Mouse (Mus musculus) limb, embryonic 10.5 days (tissue): ENCODE results near the gene Kcnq2. TPM values are rescaled to one million over a fixed set of nuclear protein-coding genes. Genes with fewer than 3 reads are reported as not detected.
A peak's percentile ranks its signal among the peaks of the same experiment; 100 is the strongest.

Experiments
- DNase-seq: peaks from one replicate; pipeline ENCODE4 v3.0.0-alpha.2; 2017; ENCODE audit warnings: low spot score
- H3K27ac ChIP-seq: fragments of 300-500 bp; sonication (generic); 2 replicates; pipeline ENCODE4 v1.5.1; 2016; ENCODE audit warnings: mild to moderate bottlenecking
- H3K27me3 ChIP-seq: fragments of 300-500 bp; sonication (generic); 2 replicates; pipeline ENCODE4 v1.6.1; 2016; ENCODE audit warnings: low read depth, mild to moderate bottlenecking; ENCODE audit not compliant: poor library complexity, severe bottlenecking
- H3K36me3 ChIP-seq: fragments of 300-500 bp; sonication (generic); 2 replicates; pipeline ENCODE4 v1.6.1; 2016; ENCODE audit warnings: mild to moderate bottlenecking, moderate library complexity
- H3K4me1 ChIP-seq: fragments of 300-500 bp; sonication (generic); 2 replicates; pipeline ENCODE4 v1.6.1; 2016
- H3K4me3 ChIP-seq: fragments of 300-500 bp; sonication (generic); 2 replicates; pipeline ENCODE4 v1.5.1; 2016; ENCODE audit warnings: mild to moderate bottlenecking, moderate library complexity
- H3K9me3 ChIP-seq: fragments of 300-500 bp; sonication (generic); replicated peaks from 2 replicates; pipeline ENCODE4 v1.6.1; 2016; ENCODE audit warnings: mild to moderate bottlenecking
- WGBS: fragments of 180-500 bp; shearing (Covaris S2); methylation state at CpG from one replicate; pipeline ENCODE4 v1.1.7; 2016; 5-methylcytosine and 5-hydroxymethylcytosine counted together
- polyA plus RNA-seq: library from polyadenylated mRNA; unstranded; fragments of >200 nt; fragmentation: Nextera tagmentation; extraction: Ambion mirVana; gene quantifications from 2 replicates; pipeline ENCODE4 v1.2.1, GENCODE M21; 2016

The Kcnq2 gene
- polyA plus RNA-seq, 1 experiment from 2014 or later, result 0.20 TPM

DNA sequence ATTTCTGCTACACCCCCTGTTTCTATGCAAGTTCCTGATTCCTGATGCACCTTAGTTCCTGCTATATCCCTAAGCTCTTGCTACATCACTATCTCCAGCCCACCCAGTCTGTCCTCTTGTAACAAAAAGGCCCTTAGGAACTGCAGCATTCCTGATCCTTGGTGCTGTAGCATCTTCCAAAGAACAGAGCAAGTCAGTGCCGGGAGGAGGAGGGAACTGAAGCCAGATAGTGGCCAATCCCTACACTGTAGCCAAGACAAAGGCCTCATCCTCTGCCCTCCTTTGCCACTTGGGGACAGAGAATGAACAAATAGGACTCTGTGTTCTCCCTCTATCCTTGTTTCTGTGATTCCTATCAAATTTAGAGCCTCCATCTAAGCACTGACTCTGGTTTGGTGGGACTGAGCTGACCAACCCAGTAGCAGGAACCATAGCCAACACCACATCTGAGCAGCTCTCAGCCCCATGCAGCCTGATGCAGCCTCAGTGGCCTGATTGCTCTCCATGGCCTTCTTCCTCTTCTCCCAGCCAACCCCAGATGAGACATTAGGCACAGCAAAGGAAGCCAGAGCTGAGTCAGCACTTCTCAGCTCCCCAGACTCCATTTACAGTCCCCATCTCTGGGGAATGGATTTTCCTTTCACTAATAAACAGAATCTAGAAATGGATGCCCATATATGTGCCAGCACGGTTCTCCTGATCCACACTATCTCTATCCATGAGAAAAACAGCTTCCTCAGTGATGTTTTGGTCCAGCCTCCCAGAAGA is 8.6 kb upstream of the Kcnq2 start:
- no peak overlapping the region for H3K27ac ChIP-seq
- H3K9me3 ChIP-seq, result no peaks in the 10 kb centered on the region
- no peaks in the 10 kb centered on the region for H3K36me3 ChIP-seq
- DNase-seq, result no peak
- peaks cover 16% of the 10 kb centered on the region for H3K4me1 ChIP-seq
- H3K4me3 ChIP-seq, result no peak overlapping the region
- H3K27me3 ChIP-seq, result peaks cover 68% of the 10 kb centered on the region
- 65% methylated on average over 2 of the region's 2 CpGs for WGBS

- no peak overlapping the region for H3K27ac ChIP-seq
- 67% methylated on average over 8 of the region's 8 CpGs for WGBS
- H3K36me3 ChIP-seq, result no peaks in the 10 kb centered on the region
- no peak for DNase-seq
- H3K9me3 ChIP-seq, result no peaks in the 10 kb centered on the region
- H3K27me3 ChIP-seq, result peaks cover 59% of the 10 kb centered on the region
- no peak overlapping the region for H3K4me3 ChIP-seq
- peaks cover 8% of the 10 kb centered on the region for H3K4me1 ChIP-seq
These were observed 7.6 kb upstream of the Kcnq2 start for GRCm38 (mm10) chr2:181142703-181143135.

DNA sequence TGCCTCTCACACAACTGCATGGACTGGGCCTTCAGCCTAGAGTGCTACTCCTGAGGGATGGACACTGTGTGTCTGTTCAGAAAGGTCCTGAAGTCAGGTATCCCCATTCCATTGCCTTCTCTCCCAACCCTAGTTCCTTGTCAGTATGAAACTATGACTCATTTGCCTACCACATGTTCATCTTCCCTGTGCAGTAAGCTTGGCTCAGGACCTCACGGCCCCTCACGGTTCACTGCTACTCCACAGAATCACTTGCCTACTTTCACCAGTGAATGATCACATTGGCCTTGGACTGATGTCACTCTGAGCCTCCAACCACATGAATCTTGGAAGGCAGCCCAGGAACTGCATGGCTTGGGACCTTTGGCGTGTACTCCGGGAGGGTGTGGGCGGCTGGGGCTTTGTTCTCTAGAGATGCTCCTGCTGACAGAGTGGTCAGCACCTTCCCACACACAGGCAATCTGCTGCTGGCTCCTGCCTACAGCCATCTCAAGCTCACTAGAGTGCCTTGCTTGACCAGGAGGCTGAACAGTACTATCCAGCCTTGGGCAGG is 4.6 kb upstream of the Kcnq2 start:
- no peak for DNase-seq

DNA sequence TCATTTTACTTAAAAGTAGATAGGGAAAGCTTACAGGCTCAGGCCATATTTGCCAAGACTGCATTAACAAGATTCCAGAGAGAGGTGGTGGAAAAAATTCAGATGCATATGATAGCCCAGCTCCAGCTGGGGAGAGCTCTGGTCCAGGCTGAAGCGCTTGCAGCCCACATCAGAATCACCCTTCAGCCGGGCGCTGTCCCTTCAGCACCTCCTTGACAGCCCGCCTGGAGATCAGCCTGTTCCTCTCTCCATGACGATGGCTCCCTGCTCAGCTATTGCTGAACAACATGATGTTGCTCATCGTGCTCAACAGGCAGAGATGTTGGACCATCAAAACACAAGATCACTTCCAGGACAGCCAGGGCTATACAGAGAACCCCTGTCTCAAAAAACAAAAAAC is 1.8 kb upstream of the Kcnq2 start:
- peak; percentile 85 for DNase-seq
- Histone ChIP-seq H3K27ac (no peak overlapping the region), H3K4me3 (no peak overlapping the region), H3K27me3 (peaks cover 64% of the 10 kb centered on the region), H3K9me3 (no peaks in the 10 kb centered on the region), H3K36me3 (no peaks in the 10 kb centered on the region), H3K4me1 (peaks cover 15% of the 10 kb centered on the region)
- WGBS, result under 1% methylated on average over 6 of the region's 6 CpGs

More for the DNA sequence above, 4.6 kb upstream of the Kcnq2 start:
- WGBS, result 90% methylated on average over 5 of the region's 5 CpGs
- Histone ChIP-seq H3K36me3 (no peaks in the 10 kb centered on the region), H3K9me3 (no peaks in the 10 kb centered on the region), H3K27me3 (peaks cover 54% of the 10 kb centered on the region), H3K27ac (no peak overlapping the region), H3K4me3 (no peak overlapping the region), H3K4me1 (peaks cover 6% of the 10 kb centered on the region)

DNA sequence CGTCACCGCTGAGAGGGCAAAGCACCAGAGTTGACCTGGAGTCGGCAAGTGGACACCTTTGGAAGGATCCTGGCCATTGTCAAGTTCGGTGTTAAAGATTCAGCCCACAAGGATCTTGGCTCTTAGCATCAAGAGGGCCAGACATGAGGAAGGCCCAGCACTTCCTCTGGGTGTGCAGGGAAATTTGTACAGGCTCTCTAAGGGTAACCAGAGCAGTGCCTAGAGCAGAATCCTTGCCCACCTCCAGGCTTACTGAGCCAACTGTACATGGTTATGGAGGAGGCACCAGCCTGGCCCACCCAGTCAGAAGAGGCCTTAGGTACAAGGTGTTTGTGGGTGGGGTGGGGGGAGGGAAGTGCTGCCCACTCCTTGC is 332 bp upstream of the Kcnq2 start:
- Histone ChIP-seq H3K27me3 (peaks cover 72% of the 10 kb centered on the region), H3K9me3 (no peaks in the 10 kb centered on the region), H3K27ac (no peak overlapping the region), H3K4me1 (peaks cover 15% of the 10 kb centered on the region), H3K4me3 (peak overlapping the region; percentile 61), H3K36me3 (no peaks in the 10 kb centered on the region)
- WGBS, result 15% methylated on average over 4 of the region's 4 CpGs
- DNase-seq, result no peak

DNA sequence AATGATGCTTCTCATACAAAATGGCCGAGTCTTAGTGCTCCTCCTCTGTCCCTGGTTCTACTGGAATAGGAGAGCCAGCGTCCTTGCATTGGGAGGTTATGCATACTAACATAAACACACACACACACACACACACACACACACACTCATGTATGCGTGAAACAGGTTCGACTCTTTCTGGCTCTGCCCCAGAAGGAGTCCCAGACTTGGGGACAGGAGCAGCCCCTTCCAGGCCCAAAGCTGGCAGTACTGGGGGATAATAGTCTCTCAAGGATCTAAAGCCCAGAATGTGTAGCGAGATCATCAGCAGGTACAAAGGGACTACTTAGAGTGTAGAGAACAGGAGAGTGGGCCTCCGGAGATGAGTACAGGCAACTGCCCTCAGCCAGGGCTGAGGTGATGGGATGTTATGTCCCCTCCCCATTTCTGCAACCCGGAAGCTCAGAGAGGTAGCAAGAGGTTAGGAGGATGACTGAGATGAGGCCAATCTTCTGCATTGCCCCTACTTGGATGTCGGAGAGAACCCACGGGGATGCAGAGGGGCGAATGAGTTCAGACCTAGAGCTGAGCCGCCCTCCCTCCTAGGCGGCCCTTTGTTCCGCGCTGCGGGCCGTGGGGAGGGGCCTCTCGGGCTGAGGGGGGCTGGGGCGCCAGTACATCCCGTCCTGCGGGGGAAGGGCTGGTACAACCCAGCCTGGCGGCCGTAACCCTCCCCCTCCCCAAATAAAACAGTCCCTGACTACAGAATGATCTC is 1.1 kb downstream of the Kcnq2 start:
- no peak overlapping the region for H3K27ac ChIP-seq
- DNase-seq, result no peak
- H3K27me3 ChIP-seq, result peaks cover 62% of the 10 kb centered on the region
- H3K9me3 ChIP-seq, result no peaks in the 10 kb centered on the region
- H3K36me3 ChIP-seq, result no peaks in the 10 kb centered on the region
- H3K4me1 ChIP-seq, result peaks cover 15% of the 10 kb centered on the region
- peak overlapping the region; percentile 61 for H3K4me3 ChIP-seq
- 12% methylated on average over 20 of the region's 22 CpGs for WGBS

GRCm38 (mm10) chr2:181130245-181130644 is 4.9 kb downstream of the Kcnq2 start:
- no peak overlapping the region for H3K4me3 ChIP-seq
- WGBS, result 72% methylated on average over 4 of the region's 4 CpGs
- H3K9me3 ChIP-seq, result no peaks in the 10 kb centered on the region
- peaks cover 14% of the 10 kb centered on the region for H3K4me1 ChIP-seq
- H3K36me3 ChIP-seq, result no peaks in the 10 kb centered on the region
- no peak overlapping the region for H3K27ac ChIP-seq
- peaks cover 41% of the 10 kb centered on the region for H3K27me3 ChIP-seq
- no peak for DNase-seq

- no peak overlapping the region for H3K4me3 ChIP-seq
- no peak overlapping the region for H3K27ac ChIP-seq
- WGBS, result 82% methylated on average over 4 of the region's 4 CpGs
- no peak for DNase-seq
- H3K36me3 ChIP-seq, result no peaks in the 10 kb centered on the region
- no peaks in the 10 kb centered on the region for H3K9me3 ChIP-seq
- H3K27me3 ChIP-seq, result peaks cover 28% of the 10 kb centered on the region
- peaks cover 1% of the 10 kb centered on the region for H3K4me1 ChIP-seq
These were observed 6.1 kb downstream of the Kcnq2 start for GRCm38 (mm10) chr2:181128963-181129362.

DNA sequence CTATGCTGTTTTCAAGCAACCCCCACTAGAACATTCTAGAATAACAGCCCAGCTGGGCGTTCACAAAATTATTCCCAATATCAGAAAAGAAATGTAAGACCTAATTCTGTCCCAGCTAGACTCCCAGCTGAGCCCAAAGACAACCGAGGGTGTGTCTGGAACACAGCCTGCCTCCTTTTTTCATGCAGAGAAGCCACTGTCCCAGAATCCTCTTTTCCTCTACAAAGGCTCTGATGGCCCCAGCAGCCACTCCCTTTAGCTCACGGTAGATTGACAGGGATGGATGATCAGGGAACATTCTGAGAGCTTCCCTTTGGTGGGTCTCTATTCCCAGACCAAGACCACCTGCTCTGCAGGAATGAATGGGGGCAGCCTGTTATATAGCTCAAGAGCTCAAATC is 7.3 kb downstream of the Kcnq2 start:
- 44% methylated on average over 3 of the region's 3 CpGs for WGBS

DNA sequence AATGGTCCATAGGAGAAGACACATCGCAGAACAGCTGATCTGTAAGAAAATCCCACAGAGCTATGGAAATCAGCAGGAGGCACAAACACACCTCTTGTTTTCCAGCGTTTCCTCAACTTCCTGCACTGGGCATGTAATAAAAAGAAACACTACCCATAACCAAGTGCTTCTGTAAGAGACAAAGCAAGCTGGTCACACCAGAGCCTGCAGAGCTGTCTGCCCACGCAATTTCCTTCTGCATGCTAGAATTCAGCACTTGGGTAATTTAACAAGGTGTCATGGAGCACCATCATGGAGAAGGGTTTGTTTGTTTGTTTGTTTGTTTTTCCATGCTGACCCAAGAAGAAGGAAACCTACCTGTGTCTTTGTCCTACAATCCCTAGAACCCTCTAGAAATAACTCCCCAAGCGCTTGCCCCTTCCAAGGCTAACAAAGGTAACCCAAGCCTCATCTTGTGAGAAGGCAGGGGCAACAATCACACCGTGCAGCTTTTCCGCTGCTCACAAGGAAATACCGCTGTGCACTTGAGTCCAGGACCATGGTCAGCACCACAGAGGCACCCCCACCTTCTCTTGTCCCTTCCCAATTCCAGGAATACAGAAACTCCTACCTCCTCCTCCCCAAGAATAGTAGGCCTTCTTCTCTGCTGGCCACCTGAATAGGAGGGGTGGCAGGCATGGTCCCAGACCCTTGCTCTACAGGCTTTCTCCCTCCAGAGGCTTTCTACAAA is 9.2 kb downstream of the Kcnq2 start:
- Histone ChIP-seq H3K9me3 (no peaks in the 10 kb centered on the region), H3K36me3 (no peaks in the 10 kb centered on the region), H3K27me3 (no peaks in the 10 kb centered on the region), H3K4me3 (no peak overlapping the region), H3K4me1 (no peaks in the 10 kb centered on the region), H3K27ac (no peak overlapping the region)
- WGBS, result 51% methylated on average over 7 of the region's 7 CpGs
- DNase-seq, result peak; percentile 50

More for the DNA sequence above, 7.3 kb downstream of the Kcnq2 start:
- Histone ChIP-seq H3K27me3 (peaks cover 16% of the 10 kb centered on the region), H3K9me3 (no peaks in the 10 kb centered on the region), H3K4me1 (no peaks in the 10 kb centered on the region), H3K27ac (no peak overlapping the region), H3K4me3 (no peak overlapping the region), H3K36me3 (no peaks in the 10 kb centered on the region)
- no peak for DNase-seq

GRCm38 (mm10) chr2:181122642-181123041 is 12.5 kb downstream of the Kcnq2 start:
- no peak for DNase-seq
- no peak overlapping the region for H3K4me3 ChIP-seq
- H3K27me3 ChIP-seq, result no peaks in the 10 kb centered on the region
- H3K9me3 ChIP-seq, result no peaks in the 10 kb centered on the region
- H3K36me3 ChIP-seq, result no peaks in the 10 kb centered on the region
- no peak overlapping the region for H3K27ac ChIP-seq
- H3K4me1 ChIP-seq, result no peaks in the 10 kb centered on the region

DNA sequence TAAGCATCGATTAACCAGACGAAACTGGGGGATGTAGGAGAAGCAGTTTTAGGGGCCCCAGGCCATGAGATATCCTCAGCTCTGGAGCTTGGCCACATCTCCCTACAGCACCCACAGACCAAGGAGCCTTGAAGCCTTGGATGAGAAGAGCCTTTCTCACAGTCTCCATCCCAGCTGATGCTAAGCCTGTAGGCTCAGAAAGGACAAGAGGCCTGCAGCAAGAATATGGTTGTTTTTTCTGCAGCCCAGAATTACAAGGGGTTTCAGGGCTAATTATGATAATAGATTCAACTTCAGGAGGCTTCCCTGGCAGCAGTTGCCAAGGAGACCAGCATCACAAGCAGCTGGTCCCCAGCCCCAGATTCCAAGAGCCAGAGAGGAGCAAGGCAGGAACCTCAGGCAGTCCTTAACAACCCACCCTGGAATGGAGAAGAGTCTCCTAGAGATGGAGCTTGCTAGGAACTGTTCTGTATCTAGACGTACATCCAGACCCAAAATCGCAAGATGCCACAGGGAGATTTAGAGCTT is 14.1 kb downstream of the Kcnq2 start:
- Histone ChIP-seq H3K9me3 (no peaks in the 10 kb centered on the region), H3K4me1 (no peaks in the 10 kb centered on the region), H3K4me3 (no peak overlapping the region), H3K36me3 (no peaks in the 10 kb centered on the region), H3K27me3 (no peaks in the 10 kb centered on the region), H3K27ac (no peak overlapping the region)
- whole genome bisulfite sequencing, result 89% methylated on average over 4 of the region's 4 CpGs
- no peak for DNase-seq
